Mouse (Mus musculus) liver, embryonic 13.5 days (tissue): ENCODE measurements around the gene Smarcad1. TPM values are rescaled to one million over a fixed set of nuclear protein-coding genes. Genes with fewer than 3 reads are reported as not detected.

Experiments
- ATAC-seq: fragments of 200-750 bp; cut with Nextera tagmentation; 2 replicates; pipeline ENCODE4 v1.8.0; 2017; ENCODE audit warnings: low read depth, mild to moderate bottlenecking, moderate number of reproducible peaks, moderate library complexity
- DNase-seq: peaks from one replicate; pipeline ENCODE4 v3.0.0; 2022
- H3K27ac ChIP-seq: fragments of 300-500 bp; sonication (generic); 2 replicates; pipeline ENCODE4 v1.5.1; 2015; ENCODE audit warnings: moderate library complexity, mild to moderate bottlenecking, inconsistent platforms
- H3K27me3 ChIP-seq: fragments of 300-500 bp; sonication (generic); 2 replicates; pipeline ENCODE4 v1.6.1; 2015; ENCODE audit warnings: mild to moderate bottlenecking, inconsistent platforms
- H3K36me3 ChIP-seq: fragments of 300-500 bp; sonication (generic); 2 replicates; pipeline ENCODE4 v1.6.1; 2015; ENCODE audit warnings: mild to moderate bottlenecking, inconsistent platforms
- H3K4me1 ChIP-seq: fragments of 300-500 bp; sonication (generic); replicated peaks from 2 replicates; pipeline ENCODE4 v1.6.1; 2015; ENCODE audit warnings: inconsistent platforms
- H3K4me2 ChIP-seq: fragments of 300-500 bp; sonication (generic); 2 replicates; pipeline ENCODE4 v1.6.1; 2015; ENCODE audit warnings: inconsistent platforms, mild to moderate bottlenecking, moderate library complexity
- H3K4me3 ChIP-seq: fragments of 300-500 bp; sonication (generic); replicated peaks from 2 replicates; pipeline ENCODE4 v1.5.1; 2015; ENCODE audit warnings: mild to moderate bottlenecking, inconsistent platforms
- H3K9ac ChIP-seq: fragments of 300-500 bp; sonication (generic); 2 replicates; pipeline ENCODE4 v1.6.1; 2015; ENCODE audit warnings: mild to moderate bottlenecking, inconsistent platforms
- H3K9me3 ChIP-seq: fragments of 300-500 bp; sonication (generic); replicated peaks from 2 replicates; pipeline ENCODE4 v1.6.1; 2016; ENCODE audit warnings: inconsistent platforms
- WGBS: fragments of 180-500 bp; shearing (Covaris S2); methylation state at CpG from one replicate; pipeline ENCODE4 v1.1.7; 2015; ENCODE audit not compliant: insufficient replicate concordance; 5-methylcytosine and 5-hydroxymethylcytosine counted together
- polyA plus RNA-seq: library from polyadenylated mRNA; unstranded; fragments of >200 nt; fragmentation: Nextera tagmentation; extraction: Ambion mirVana; gene quantifications from 2 replicates; pipeline ENCODE4 v1.2.1, GENCODE M21; 2015

The Smarcad1 gene
- polyA plus RNA-seq, 1 experiment from 2014 or later = 23.6 TPM

DNA sequence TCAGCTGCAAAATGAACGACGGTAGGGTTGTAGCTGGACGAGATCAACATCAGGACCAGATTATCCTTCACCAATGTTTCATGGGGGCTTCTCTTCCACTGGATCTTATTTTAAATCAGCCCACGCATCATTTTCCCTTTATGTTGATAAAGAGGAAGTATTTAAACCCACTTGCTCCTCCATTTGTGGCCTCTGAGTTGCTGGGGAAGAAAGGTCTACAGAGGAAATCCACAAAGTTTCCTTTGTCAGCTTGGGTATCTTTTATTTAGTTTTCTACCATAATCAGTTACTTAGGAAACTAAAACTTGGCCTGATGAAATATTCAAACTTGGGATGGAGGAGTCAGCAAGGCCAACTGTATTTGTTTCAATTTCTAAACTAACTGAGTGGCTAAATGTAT is 104.0 kb downstream of the Smarcad1 start:
- Histone ChIP-seq H3K27ac (no peak overlapping the region), H3K9ac (no peak overlapping the region), H3K4me3 (no peak overlapping the region), H3K4me1 (no peaks in the 10 kb centered on the region), H3K36me3 (no peaks in the 10 kb centered on the region), H3K9me3 (no peaks in the 10 kb centered on the region), H3K27me3 (no peaks in the 10 kb centered on the region), H3K4me2 (no peak overlapping the region)
- WGBS = 52% methylated on average over 4 of the region's 4 CpGs
- DNase-seq (no peak), ATAC-seq (no peak)

DNA sequence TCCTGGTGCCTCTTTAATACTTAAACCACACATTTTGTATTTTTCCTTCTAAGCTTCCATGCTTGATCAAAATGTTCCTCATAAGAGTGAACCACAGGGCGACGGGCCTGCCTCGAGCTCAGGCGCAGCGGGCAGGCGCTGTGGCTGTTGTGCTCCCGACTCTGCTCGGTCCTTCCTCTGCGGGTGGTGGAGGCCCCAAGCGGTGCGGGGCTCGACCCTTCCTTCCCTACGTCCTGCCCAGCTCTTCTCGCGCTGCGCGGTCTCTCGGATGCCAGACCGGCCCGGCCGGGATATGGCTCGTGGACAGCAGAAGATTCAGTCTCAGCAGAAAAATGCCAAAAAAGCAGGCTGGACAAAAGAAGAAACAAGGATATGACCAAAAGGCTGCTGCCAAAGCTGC is 108.3 kb downstream of the Smarcad1 start:
- Histone ChIP-seq H3K36me3 (no peaks in the 10 kb centered on the region), H3K9ac (no peak overlapping the region), H3K4me3 (no peak overlapping the region), H3K27ac (no peak overlapping the region), H3K9me3 (no peaks in the 10 kb centered on the region), H3K27me3 (no peaks in the 10 kb centered on the region), H3K4me1 (no peaks in the 10 kb centered on the region), H3K4me2 (0 out of 2 replicates have a peak overlapping the region, but pooled peaks have one; percentile 6)
- DNase-seq (no peak), ATAC-seq (no peak)
- 16% methylated on average over 22 of the region's 22 CpGs for WGBS

DNA sequence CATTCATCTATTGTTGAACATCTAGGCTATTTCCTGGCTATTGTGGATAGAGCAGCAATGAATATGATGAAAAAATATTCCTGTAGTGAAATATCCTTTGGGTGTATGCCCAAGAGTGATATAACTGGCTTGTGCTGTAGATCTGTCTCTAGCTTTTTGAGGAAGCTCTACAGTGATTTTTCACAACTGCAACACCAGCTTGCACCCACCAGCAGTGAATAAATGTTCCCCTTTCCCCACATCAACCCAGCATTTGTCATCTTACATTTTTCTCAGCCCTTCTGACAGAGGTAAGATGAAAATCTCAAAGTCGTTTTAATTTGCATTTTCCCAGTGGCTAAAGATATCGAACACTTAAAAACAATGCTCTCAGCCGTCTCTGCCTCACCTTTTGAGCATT is 111.2 kb downstream of the Smarcad1 start:
- H3K9ac ChIP-seq = no peak overlapping the region
- H3K4me1 ChIP-seq = no peaks in the 10 kb centered on the region
- DNase-seq (no peak), ATAC-seq (no peak)
- no peaks in the 10 kb centered on the region for H3K36me3 ChIP-seq
- H3K4me3 ChIP-seq = no peak overlapping the region
- no peak overlapping the region for H3K27ac ChIP-seq
- H3K4me2 ChIP-seq = no peak overlapping the region
- H3K27me3 ChIP-seq = no peaks in the 10 kb centered on the region
- no peaks in the 10 kb centered on the region for H3K9me3 ChIP-seq
- 51% methylated on average over 3 of the region's 3 CpGs for WGBS

DNA sequence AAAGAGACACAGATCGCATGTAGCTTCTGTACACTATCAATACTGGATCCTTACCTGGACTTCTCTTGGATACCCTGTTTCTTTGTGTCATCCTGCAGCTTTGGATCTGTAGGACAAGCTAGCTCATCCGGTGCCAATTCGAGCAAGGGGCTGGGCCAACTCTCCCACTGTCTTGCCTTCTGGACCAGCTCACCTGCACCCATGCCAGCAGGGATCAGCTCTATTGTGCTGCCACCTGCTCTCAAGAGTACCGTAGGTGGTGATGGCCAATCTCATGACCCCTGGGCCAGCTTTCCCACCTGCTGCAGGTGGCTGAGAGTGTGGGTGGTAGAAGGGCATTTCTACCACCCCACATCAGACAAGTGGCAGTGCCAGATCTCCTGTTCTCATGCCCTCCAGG is 114.7 kb downstream of the Smarcad1 start:
- Histone ChIP-seq H3K9ac (no peak overlapping the region), H3K27me3 (no peaks in the 10 kb centered on the region), H3K9me3 (no peaks in the 10 kb centered on the region), H3K36me3 (no peaks in the 10 kb centered on the region), H3K4me1 (no peaks in the 10 kb centered on the region), H3K4me2 (no peak overlapping the region), H3K27ac (no peak overlapping the region), H3K4me3 (no peak overlapping the region)
- ATAC-seq (no peak), DNase-seq (no peak)
- 77% methylated on average over 4 of the region's 4 CpGs for WGBS

DNA sequence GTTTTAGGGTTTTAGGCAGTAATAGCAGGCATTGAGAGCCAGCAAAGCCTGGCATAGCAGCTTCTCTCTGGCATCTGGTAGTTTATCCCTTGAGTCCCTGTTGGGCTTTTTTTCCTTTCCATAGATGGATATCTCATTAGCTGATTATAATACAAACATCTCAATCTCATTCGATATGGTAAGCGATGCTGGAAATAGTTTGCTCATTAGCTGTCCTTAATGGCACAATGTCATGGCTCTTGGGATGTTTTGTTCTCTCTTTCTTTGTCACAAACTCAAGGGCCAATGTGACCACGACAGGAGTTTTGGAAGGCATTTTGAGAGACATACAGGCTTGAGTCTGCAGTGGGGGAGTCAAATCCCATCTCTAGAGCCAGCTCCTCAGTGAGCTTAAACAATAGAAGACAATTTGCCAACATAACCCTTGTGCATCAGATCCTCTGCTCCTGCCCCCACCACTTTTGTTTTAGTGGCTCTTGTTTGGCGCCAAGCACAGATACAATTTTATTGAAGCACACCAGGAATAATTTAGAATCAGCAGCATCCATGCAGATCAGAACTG is 117.1 kb downstream of the Smarcad1 start:
- 65% methylated on average over 4 of the region's 4 CpGs for WGBS
- Histone ChIP-seq H3K4me3 (no peak overlapping the region), H3K4me2 (no peak overlapping the region), H3K27ac (no peak overlapping the region), H3K9ac (no peak overlapping the region), H3K27me3 (no peaks in the 10 kb centered on the region), H3K9me3 (no peaks in the 10 kb centered on the region), H3K36me3 (no peaks in the 10 kb centered on the region), H3K4me1 (no peaks in the 10 kb centered on the region)
- ATAC-seq = no peak
- no peak for DNase-seq

DNA sequence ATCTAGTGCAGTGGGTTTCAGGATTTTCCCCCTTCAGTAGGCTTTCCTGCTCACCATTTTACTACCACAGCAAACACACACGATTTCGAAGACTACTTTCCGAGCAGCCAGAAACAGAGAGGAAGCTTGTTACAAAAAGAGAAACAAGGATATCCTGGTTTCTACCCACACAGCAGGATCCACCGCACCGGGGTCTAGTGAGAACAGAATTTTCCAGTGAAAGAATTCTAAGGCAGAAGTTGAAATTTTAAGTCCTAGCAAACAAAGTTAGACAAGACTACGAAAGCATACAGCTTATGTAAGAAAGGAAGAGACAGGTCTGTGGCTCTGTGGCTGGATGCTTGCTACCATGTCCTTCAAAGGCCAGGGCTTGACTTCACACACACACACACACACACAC is 121.8 kb downstream of the Smarcad1 start:
- Histone ChIP-seq H3K36me3 (no peaks in the 10 kb centered on the region), H3K9me3 (no peaks in the 10 kb centered on the region), H3K27me3 (no peaks in the 10 kb centered on the region), H3K4me2 (no peak overlapping the region), H3K9ac (no peak overlapping the region), H3K4me3 (no peak overlapping the region), H3K27ac (no peak overlapping the region), H3K4me1 (no peaks in the 10 kb centered on the region)
- DNase-seq = no peak
- no peak for ATAC-seq
- 29% methylated on average over 6 of the region's 6 CpGs for WGBS

DNA sequence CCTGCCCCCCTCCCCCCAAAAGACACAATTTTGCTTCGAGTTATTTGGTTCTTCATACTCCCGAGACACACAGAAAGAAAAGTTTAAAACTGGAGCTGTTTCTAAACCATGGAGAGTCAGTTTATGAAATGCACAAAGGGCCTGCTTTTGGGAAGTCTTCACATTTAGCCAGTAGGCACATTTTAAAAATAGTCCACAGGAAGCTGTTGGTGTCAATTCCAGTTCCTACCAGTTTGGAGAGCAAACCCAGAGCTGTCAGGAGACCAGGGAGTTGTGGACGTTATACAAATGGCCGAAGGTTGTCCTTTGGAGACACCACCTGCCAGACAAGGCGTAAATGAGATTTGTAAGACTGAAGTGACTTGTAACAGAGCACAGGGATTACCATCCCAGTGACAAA is 122.6 kb downstream of the Smarcad1 start:
- H3K36me3 ChIP-seq = no peaks in the 10 kb centered on the region
- no peaks in the 10 kb centered on the region for H3K4me1 ChIP-seq
- H3K9ac ChIP-seq = no peak overlapping the region
- no peak for ATAC-seq
- DNase-seq = no peak
- no peaks in the 10 kb centered on the region for H3K27me3 ChIP-seq
- no peaks in the 10 kb centered on the region for H3K9me3 ChIP-seq
- H3K27ac ChIP-seq = no peak overlapping the region
- H3K4me2 ChIP-seq = no peak overlapping the region
- 28% methylated on average over 5 of the region's 5 CpGs for WGBS
- no peak overlapping the region for H3K4me3 ChIP-seq

Other genes starting within 250 kb of the Smarcad1 start
- 4.8 and 5.5 TPM in 2 replicates for gene Hpgds, start 102.3 kb downstream of the Smarcad1 start, polyA plus RNA-seq